Mouse (Mus musculus) mouse embryonic stem cell (cell line): ENCODE measurements at regions not wholly inside any gene's neighbourhood (a gene's known extent, or its start where the extent isn't known, plus 50 kb on each side); places are given as distances from the start of the nearest gene placed in this dataset.

Experiments used
- in situ Hi-C, 2 experiments: fragments of 300-500 bp; cut with MboI; formaldehyde crosslinking; loops; 1 replicate in 1 of 2; 3 replicates in 1 of 2; pipeline ENCODE4 v1.14.3; 2019 to 2020; ENCODE audit warnings: low sequenced_read_pairs in 2 of 2, low pct_unique_long_range_greater_than_20kb in 1 of 2, mixed read lengths in 1 of 2; ENCODE audit not compliant: unreplicated experiment in 1 of 2

DNA sequence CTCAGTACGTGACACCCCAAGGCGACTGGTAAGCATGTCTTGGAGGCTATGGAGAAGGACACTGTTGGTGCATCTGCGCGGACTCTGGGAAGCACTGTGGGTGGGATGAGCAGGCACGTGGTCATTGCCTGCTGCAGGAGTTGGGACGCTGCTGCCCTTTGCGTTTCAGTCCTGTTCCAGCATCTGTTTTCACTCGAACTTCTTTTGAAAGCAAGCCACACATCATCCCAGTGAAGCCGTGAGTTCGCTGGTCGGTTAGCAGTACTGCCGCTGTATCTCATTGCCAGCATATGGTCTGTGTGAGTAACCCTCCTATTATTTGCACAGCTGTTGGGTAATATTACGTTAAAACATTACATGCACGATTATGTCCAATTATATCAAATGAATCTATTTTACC lies 128.1 kb upstream of the C9orf72 start:
- in situ Hi-C loops, result no loop called here

DNA sequence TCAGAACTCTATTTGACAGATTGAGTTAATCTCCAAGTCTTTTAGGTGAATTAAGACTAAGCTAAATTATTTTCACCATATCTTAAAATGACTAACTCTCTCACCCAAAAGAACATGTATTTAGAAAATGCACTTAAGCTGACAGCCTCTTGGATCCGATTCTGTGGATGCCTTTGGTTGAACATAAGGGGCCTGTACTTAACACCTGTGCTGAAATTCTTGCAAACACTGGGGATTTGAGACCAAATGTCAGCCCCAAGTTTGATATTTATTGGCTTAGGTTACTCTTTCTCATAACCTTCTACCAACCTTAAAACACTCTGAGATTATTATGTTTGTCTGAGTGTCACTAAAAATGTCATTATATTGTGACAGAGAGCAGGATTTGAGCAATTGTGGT lies 126.6 kb upstream of the C9orf72 start:
- in situ Hi-C loops, result no loop called here

DNA sequence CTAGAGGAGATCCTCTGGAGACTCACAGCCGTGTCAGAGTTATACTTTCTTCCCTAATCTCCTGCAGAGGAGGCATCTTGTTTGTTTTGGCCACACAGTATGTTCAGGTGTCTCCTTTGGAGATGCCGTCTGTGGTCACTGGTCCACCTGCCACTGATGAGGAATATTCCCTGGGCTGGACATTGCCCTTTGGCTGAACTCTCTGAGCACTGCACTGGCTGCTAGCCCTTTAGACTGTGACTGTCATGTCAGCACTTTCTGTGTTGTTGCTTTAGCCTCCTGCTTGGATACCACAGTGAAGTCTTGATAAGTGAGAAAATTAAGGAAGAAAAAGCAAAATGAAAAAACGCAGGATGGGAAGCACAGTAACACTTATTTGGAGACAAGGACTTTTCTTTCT lies 124.5 kb upstream of the C9orf72 start:
- in situ Hi-C loops, result no loop called here

DNA sequence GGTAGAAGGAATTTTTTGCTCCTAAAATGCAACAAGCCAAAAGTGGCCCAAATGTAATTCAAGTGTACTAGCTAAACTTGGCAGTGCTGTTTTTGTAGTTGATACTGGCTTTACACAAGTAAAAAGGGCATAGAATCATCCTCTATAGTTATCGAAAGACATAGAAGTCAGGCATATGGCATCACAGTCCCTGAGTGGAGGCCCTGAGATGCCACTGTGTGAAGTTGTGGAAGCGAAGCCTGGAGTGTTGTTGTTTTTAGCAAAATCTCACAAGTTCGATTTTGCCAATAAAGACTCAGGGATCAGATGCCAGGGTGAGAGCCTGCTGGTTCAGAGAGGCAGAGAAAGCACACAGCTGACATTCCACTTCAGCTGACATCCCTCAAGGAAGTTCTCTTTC lies 121.6 kb upstream of the C9orf72 start:
- in situ Hi-C loops, result no loop called here

DNA sequence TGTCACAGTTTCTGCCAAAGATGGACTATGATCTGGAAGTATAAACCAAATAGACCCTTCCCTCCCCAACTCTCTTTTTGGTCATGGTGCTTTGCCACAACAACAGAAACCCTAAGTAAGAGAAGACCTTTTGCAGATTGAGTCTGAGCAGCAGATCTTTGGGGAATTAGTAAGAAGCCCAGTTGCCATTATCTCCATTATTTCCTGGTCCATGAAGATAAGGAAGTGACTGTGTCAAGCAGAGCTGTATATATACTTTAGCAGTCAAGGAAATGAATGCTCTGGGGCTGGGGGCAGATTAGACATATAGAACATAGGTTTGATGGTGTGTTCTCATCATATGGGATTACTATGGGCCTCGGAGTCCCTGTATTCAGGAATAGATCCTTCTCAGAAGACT lies 117.8 kb upstream of the C9orf72 start:
- in situ Hi-C loops, result no loop called here

DNA sequence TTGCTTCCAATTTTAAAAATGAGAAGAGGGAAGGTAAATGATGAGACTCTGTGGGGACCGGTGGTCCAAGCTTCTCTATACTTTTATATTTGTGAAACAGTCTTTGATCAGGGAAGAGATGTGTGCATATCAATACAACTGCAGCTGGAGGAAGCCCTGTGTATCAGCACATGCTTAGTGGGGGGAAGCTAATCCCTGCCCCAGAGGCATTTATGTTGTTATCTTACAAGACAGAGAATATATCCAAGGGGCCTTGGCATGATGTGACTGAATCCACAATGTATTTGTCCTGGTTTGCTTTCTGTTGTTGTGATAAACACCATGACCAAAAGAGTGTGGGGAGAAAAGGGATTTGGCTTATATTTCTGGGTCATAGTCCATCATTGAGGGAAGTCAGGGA lies 105.2 kb upstream of the C9orf72 start:
- in situ Hi-C loops, result no loop called here

DNA sequence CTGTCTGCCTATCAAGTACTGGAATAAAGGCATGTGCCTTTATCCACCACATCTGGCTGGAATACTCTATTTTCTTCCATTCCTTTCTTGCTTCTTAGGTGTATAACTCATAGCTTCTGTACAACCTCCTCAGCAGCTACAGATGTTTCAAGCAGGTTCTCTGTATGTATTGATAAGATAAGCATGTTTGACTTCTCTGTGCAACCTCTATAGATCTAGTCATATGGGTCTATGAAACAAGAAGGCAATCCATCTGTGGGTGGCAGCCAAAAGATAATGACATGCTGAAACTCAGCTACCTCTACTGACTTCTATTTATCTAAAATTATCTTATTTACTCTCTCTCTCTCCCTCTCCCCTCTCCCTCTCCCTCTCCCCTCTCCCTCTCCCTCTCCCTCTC lies 99.3 kb upstream of the C9orf72 start:
- in situ Hi-C loops, result no loop called here

DNA sequence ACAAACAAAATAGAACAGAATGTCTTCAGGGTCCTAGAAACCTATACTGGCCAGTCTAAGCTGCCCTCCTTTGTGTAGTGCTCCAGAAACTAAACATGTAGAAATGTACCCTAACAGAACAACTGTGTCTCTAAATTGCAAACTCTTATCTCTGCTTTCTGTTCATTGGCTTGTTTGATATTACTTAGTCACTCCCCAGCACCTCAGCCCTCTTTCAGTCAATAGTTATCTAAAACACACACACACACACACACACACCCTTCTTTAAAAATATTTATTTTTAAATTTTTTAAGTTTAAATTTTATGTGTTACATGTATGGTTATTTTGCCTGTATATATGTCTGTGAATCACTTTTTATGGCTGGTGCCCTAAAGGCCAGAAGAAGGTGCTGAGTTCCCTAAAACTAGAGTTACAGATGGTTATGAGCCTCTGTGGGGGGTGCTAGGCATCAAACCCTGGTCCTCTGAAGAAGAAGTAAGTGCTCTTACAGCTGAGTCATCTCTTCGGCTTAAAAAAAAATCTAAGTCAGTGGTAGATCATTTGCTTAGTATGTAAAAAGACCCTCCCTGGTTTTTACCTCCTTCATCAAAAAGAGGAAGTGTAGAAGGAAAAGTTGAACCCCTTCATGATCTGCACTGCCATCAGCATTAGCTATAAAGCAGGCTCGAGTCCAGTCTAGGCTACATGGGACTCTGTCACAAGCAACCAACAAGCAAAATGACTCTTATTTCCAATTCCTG lies 96.6 kb upstream of the C9orf72 start:
- in situ Hi-C loops, result no loop called here

DNA sequence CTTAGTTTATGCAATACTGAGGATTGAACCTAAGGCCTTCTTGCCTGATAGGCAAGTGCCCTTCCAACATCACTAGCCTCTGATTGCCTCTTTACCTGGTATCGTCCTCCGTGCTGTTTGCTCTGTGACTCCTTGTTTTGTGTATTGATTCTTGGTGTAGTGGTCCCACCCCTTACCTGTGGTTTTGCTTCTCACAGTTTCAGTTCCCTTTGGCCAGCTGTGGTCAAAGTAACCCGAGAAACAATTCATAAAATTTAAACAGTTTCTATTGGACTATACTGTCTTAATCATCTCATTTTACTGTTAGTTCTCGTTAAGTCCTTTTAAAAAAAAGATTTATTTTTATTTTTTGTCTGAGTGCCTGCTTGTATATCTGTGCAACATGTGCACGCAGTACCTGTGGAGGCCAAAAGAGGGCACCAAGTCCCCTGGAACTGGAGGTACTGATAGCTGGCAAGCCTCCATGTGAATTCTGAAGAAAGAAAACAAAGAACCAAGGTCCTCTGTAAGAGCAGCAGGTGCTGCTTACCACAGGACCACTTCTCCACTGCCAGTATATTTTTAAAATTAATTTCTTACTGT lies 84.5 kb upstream of the C9orf72 start:
- in situ Hi-C loops, result no loop called here

DNA sequence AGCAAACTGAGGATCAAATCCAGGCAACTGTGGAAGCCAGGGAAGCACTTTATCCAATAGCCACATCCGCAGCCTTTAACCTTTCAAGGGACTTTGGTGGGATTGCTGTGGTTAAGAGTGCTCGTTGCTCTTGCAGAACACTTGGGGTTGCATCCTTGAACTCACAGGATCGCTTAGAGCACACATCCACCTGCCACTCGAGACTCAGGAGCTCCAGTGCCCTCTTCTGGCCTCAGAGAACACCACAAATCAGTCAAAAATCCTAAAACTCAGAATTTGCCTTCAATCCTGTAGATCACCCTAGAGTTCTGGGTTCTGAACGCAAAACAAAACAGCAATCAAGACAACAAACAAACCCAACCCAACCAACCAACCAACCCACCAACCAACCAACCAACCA lies 82.2 kb upstream of the C9orf72 start:
- in situ Hi-C loops, result loop anchor here in 1 of 2 experiments (10.0 kb wide), 1 partner anchor 353 kb away; no protein-coding TSS in a partner anchor

DNA sequence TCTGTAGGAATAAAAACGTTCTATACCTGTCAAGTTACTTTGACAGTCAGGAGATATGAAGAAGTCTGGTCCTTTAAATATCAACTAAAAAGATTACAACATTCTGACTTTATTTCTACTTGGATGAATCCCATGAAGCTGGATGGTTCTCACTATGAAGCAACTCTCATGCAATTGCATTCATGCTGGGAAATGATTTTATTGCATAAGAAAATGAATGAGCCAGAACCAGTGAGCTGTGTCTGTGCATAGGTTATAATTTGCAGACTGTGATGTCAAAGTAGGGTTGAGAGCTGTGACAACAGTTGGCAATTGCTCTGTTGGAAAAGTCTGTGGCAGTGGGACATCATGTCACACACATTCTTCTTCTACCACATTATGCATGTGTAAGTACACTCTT lies 79.2 kb upstream of the C9orf72 start:
- in situ Hi-C loops, result loop anchor here in 1 of 2 experiments (10.0 kb wide), 1 partner anchor 350 kb away; no protein-coding TSS in a partner anchor

DNA sequence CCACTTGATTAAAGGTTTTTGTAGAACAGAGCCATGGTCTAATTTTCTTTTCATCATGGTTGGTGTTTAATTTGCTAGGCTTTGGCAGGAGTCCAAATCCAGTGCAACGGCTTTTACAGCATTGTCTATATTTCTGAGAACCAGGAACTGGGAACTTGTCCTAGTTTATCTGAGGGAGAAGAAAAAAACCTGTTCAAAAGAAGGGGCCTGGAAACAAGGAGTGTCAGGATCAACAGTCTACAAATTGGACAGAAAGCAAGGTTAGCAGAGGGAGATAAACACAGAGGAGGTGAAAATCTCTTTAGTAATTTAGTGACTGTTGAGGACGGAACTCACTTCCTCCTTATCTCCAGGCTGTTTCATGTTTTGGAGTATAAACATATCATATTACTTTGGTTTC lies 74.9 kb upstream of the C9orf72 start:
- in situ Hi-C loops, result loop anchor here in 1 of 2 experiments (10.0 kb wide), 1 partner anchor 346 kb away; no protein-coding TSS in a partner anchor

DNA sequence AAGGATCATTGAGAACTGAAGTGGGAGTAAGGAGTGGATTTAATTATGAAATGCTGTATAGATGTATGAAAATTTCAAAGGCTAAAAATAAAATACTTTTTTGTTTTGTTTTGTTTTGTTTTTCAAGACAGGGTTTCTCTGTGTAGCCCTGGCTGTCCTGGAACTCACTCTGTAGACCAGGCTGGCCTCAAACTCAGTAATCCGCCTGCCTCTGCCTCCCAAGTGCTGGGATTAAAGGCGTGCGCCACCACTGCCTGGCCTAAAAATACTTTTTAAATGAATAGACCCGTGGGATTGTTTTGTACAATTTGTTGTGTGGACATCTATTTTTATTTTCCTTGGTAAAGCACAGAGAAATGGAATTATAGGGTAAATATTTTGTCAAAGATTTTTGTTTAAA lies 74.4 kb upstream of the C9orf72 start:
- in situ Hi-C loops, result loop anchor here in 1 of 2 experiments (10.0 kb wide), 1 partner anchor 346 kb away; no protein-coding TSS in a partner anchor

DNA sequence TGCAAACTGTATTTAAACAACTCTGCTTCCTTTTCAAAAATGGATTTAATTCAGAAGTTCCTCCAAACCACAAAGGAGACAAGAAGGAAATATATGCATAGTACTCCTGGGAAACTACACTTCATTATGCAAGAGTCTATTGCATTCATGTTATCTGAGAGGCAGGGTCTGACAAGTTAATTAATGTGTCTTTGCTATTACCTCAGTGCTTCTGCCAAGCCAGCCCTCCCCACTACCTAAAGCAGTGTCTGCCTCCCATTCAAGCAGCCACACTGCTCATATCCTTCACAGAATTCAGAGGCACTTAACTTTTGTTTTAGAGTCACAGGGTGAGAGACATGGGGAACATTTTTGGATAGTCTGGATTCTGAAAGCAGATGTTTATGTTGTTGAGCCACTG lies 58.6 kb upstream of the C9orf72 start:
- in situ Hi-C loops, result no loop called here
